Mouse (Mus musculus) kidney, embryonic 14.5 days (tissue): ENCODE results near the gene Plac9a. TPM values are rescaled to one million over a fixed set of nuclear protein-coding genes. Genes with fewer than 3 reads are reported as not detected.
"Not testable (repeated sequence)": the region's sequence is repeated elsewhere in the genome, so short reads cannot be mapped to it uniquely, and the experiment has no call there.

Source experiments
- ATAC-seq: fragments of 200-750 bp; cut with Nextera tagmentation; 2 replicates; pipeline ENCODE4 v1.8.0; 2017; ENCODE audit warnings: moderate number of reproducible peaks, mild to moderate bottlenecking, moderate TSS enrichment, moderate library complexity; ENCODE audit not compliant: low FRiP score, low TSS enrichment
- H3K27ac ChIP-seq: fragments of 300-500 bp; sonication (generic); 2 replicates; pipeline ENCODE4 v1.5.1; 2014; ENCODE audit warnings: low read depth, mild to moderate bottlenecking, low read length, moderate library complexity, mixed read lengths
- H3K27me3 ChIP-seq: fragments of 300-500 bp; sonication (generic); 2 replicates; pipeline ENCODE4 v1.6.1; 2014; ENCODE audit warnings: mild to moderate bottlenecking, low read length; ENCODE audit not compliant: control insufficient read depth, insufficient read depth
- H3K36me3 ChIP-seq: fragments of 300-500 bp; sonication (generic); 2 replicates; pipeline ENCODE4 v1.6.1; 2014; ENCODE audit warnings: low read length, mixed read lengths; ENCODE audit not compliant: control insufficient read depth, insufficient read depth
- H3K4me1 ChIP-seq: fragments of 300-500 bp; sonication (generic); 2 replicates; pipeline ENCODE4 v1.6.1; 2014; ENCODE audit warnings: low read length, mixed read lengths; ENCODE audit not compliant: control insufficient read depth, insufficient read depth
- H3K4me2 ChIP-seq: fragments of 300-500 bp; sonication (generic); replicated peaks from 2 replicates; pipeline ENCODE4 v1.6.1; 2014; ENCODE audit warnings: low read depth, mild to moderate bottlenecking, low read length
- H3K4me3 ChIP-seq: fragments of 300-500 bp; sonication (generic); 2 replicates; pipeline ENCODE4 v1.5.1; 2014; ENCODE audit warnings: mild to moderate bottlenecking, low read length
- H3K9ac ChIP-seq: fragments of 300-500 bp; sonication (generic); 2 replicates; pipeline ENCODE4 v1.6.1; 2014; ENCODE audit warnings: low read depth, mild to moderate bottlenecking, low read length, moderate library complexity
- H3K9me3 ChIP-seq: fragments of 300-500 bp; sonication (generic); 2 replicates; pipeline ENCODE4 v1.6.1; 2016; ENCODE audit warnings: low read length; ENCODE audit not compliant: control insufficient read depth
- WGBS: fragments of 180-500 bp; shearing (Covaris S2); extraction: QIAGEN DNeasy Blood & Tissue Kit; methylation state at CpG from one replicate; pipeline ENCODE4 v1.1.7; 2014; 5-methylcytosine and 5-hydroxymethylcytosine counted together
- polyA plus RNA-seq: library from polyadenylated mRNA; unstranded; fragments of >200 nt; fragmentation: Nextera tagmentation; extraction: Ambion mirVana; gene quantifications from 2 replicates; pipeline ENCODE4 v1.2.1, GENCODE M21; 2014

Gene Plac9a
- polyA plus RNA-seq, 1 experiment from 2014 or later, result 0.62 TPM

- not testable (repeated sequence) for H3K36me3 ChIP-seq, H3K9ac ChIP-seq, H3K9me3 ChIP-seq, H3K27me3 ChIP-seq, H3K4me3 ChIP-seq, H3K4me2 ChIP-seq, H3K27ac ChIP-seq, H3K4me1 ChIP-seq
- no CpG with 5 or more reads among the region's 7 CpGs for WGBS
- 0 out of 2 replicates have a peak, but pooled peaks have one; percentile 20 for ATAC-seq
Measured at GRCm38 (mm10) chr14:25895686-25896085, 7.2 kb downstream of the Plac9a start.

- no CpG with 5 or more reads among the region's 3 CpGs for WGBS
- not testable (repeated sequence) for H3K4me1 ChIP-seq, H3K27ac ChIP-seq, H3K9ac ChIP-seq, H3K4me3 ChIP-seq, H3K36me3 ChIP-seq, H3K4me2 ChIP-seq, H3K27me3 ChIP-seq, H3K9me3 ChIP-seq
- ATAC-seq, result 0 out of 2 replicates have a peak, but pooled peaks have one; percentile 12
Measured at GRCm38 (mm10) chr14:25894566-25894965, 8.3 kb downstream of the Plac9a start.

GRCm38 (mm10) chr14:25885886-25886285 is 17.0 kb downstream of the Plac9a start:
- not testable (repeated sequence) for H3K27ac ChIP-seq, H3K4me1 ChIP-seq, H3K36me3 ChIP-seq, H3K4me2 ChIP-seq, ATAC-seq, H3K4me3 ChIP-seq, H3K9ac ChIP-seq, H3K9me3 ChIP-seq, H3K27me3 ChIP-seq
- no CpG with 5 or more reads among the region's 12 CpGs for WGBS

- not testable (repeated sequence) for H3K4me2 ChIP-seq, H3K27ac ChIP-seq, H3K4me3 ChIP-seq, ATAC-seq, H3K9me3 ChIP-seq, H3K9ac ChIP-seq, H3K27me3 ChIP-seq, H3K4me1 ChIP-seq, H3K36me3 ChIP-seq
- WGBS, result no CpG with 5 or more reads among the region's 9 CpGs
Measured at GRCm38 (mm10) chr14:25881769-25882168, 21.1 kb downstream of the Plac9a start.

- not testable (repeated sequence) for H3K9ac ChIP-seq, H3K4me3 ChIP-seq, H3K4me2 ChIP-seq, H3K9me3 ChIP-seq, H3K4me1 ChIP-seq, H3K27me3 ChIP-seq, H3K36me3 ChIP-seq, H3K27ac ChIP-seq, ATAC-seq
- no CpG with 5 or more reads among the region's 7 CpGs for WGBS
Measured at GRCm38 (mm10) chr14:25876640-25877039, 26.3 kb downstream of the Plac9a start.

- WGBS, result 81% methylated on average over 8 of the region's 8 CpGs
- Histone ChIP-seq H3K4me1 (peaks cover 2% of the 10 kb centered on the region), H3K4me3 (no peak overlapping the region), H3K27ac (no peak overlapping the region), H3K9me3 (no peaks in the 10 kb centered on the region), H3K4me2 (no peak overlapping the region), H3K9ac (no peak overlapping the region), H3K36me3 (0 out of 2 replicates have a peak, but pooled peaks cover 5% of the 10 kb centered on the region), H3K27me3 (no peaks in the 10 kb centered on the region)
- no peak for ATAC-seq
Measured at GRCm38 (mm10) chr14:25872461-25873415, 30.2 kb downstream of the Plac9a start.

GRCm38 (mm10) chr14:25869135-25869878 is 33.6 kb downstream of the Plac9a start:
- H3K27ac ChIP-seq, result no peak overlapping the region
- H3K36me3 ChIP-seq, result 0 out of 2 replicates have a peak, but pooled peaks cover 5% of the 10 kb centered on the region
- no peaks in the 10 kb centered on the region for H3K27me3 ChIP-seq
- no peaks in the 10 kb centered on the region for H3K9me3 ChIP-seq
- ATAC-seq, result no peak
- 60% methylated on average over 9 of the region's 9 CpGs for WGBS
- peaks cover 8% of the 10 kb centered on the region for H3K4me1 ChIP-seq
- H3K9ac ChIP-seq, result no peak overlapping the region
- H3K4me2 ChIP-seq, result no peak overlapping the region
- H3K4me3 ChIP-seq, result no peak overlapping the region

GRCm38 (mm10) chr14:25868706-25869105 is 34.2 kb downstream of the Plac9a start:
- H3K4me3 ChIP-seq, result no peak overlapping the region
- 0 out of 2 replicates have a peak, but pooled peaks cover 3% of the 10 kb centered on the region for H3K36me3 ChIP-seq
- H3K9me3 ChIP-seq, result no peaks in the 10 kb centered on the region
- H3K4me2 ChIP-seq, result no peak overlapping the region
- 75% methylated on average over 4 of the region's 4 CpGs for WGBS
- H3K9ac ChIP-seq, result no peak overlapping the region
- H3K27ac ChIP-seq, result no peak overlapping the region
- H3K27me3 ChIP-seq, result no peaks in the 10 kb centered on the region
- no peak for ATAC-seq
- peaks cover 8% of the 10 kb centered on the region for H3K4me1 ChIP-seq

GRCm38 (mm10) chr14:25867834-25868233 is 35.1 kb downstream of the Plac9a start:
- H3K9me3 ChIP-seq, result no peaks in the 10 kb centered on the region
- no peak for ATAC-seq
- H3K9ac ChIP-seq, result no peak overlapping the region
- H3K27ac ChIP-seq, result no peak overlapping the region
- peaks cover 8% of the 10 kb centered on the region for H3K4me1 ChIP-seq
- H3K4me3 ChIP-seq, result no peak overlapping the region
- 51% methylated on average over 6 of the region's 6 CpGs for WGBS
- 0 out of 2 replicates have a peak, but pooled peaks cover 3% of the 10 kb centered on the region for H3K36me3 ChIP-seq
- no peaks in the 10 kb centered on the region for H3K27me3 ChIP-seq
- H3K4me2 ChIP-seq, result no peak overlapping the region
